Mouse (Mus musculus) frontal cortex, adult 2 months (tissue): Measurements from ENCODE around the gene Nlrp1b. TPM values are rescaled to one million over a fixed set of nuclear protein-coding genes. Genes with fewer than 3 reads are reported as not detected.

Experiments
- DNase-seq, 2 experiments: peaks; one replicate each; pipeline ENCODE4 v3.0.0; 2022; ENCODE audit warnings: low spot score in 1 of 2; ENCODE audit errors: extremely low spot score in 1 of 2
- polyA plus RNA-seq: library from polyadenylated mRNA; depleted of rRNA; stranded (reverse); fragments of >200 nt; gene quantifications from 2 replicates; pipeline ENCODE4 v1.2.3, GENCODE M21; 2012; rRNA removed

The Nlrp1b gene
- 0.44 and 0.58 TPM in 2 replicates for polyA plus RNA-seq

DNA sequence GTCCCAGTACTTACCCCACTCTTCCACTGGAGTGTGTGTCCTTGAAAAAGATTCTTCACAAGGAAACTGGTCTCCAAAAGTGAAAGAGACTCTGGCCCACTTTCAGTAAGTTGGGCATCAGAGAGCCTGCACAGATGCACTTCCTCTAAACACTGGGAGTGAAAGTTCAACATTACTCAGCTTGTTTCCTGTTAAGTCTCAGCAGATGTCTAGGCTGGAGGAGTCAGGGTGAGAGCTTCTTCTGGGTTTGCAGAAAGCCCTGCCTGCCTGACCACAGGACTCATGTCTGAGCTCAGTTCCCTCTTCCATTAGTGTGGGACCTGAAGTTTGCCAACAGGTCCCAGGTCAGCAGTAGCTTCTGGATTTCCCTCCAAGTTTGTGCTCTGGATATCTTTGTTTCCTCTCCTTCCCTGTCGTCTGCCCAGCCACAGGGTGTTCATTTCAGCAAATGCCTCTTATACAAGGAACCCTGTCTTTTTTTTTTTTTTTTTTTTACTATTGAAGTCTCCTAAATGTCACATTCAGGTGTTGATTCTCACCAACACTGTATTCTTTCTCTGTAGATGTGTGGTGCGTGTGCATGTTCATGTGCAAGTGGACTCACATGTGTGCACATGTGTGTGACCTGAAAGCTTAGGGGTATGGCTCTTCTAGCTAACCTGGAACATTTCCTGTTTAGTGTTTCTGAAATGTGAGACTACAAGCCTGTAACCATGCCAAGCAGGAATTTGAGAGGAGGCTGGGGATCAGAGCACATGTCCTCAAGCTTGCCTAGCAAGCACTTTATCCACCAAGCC, at the start of gene Nlrp1b:
Gene Nlrp1b (minus strand): TSS at position 50 of the 797 bp plus-strand sequence.
- peak in 1 of 2 experiments; percentile 9 for DNase-seq

- no peak for DNase-seq
Observed at GRCm38 (mm10) chr11:71261036-71261435, 30.5 kb upstream of the Nlrp1b start.

- peak in 1 of 2 experiments; percentile 2 for DNase-seq
Observed at GRCm38 (mm10) chr11:71251333-71251732, 20.8 kb upstream of the Nlrp1b start.

- DNase-seq = peak in 1 of 2 experiments; percentile 2
Observed at GRCm38 (mm10) chr11:71224614-71225013, 5.9 kb downstream of the Nlrp1b start.

DNA sequence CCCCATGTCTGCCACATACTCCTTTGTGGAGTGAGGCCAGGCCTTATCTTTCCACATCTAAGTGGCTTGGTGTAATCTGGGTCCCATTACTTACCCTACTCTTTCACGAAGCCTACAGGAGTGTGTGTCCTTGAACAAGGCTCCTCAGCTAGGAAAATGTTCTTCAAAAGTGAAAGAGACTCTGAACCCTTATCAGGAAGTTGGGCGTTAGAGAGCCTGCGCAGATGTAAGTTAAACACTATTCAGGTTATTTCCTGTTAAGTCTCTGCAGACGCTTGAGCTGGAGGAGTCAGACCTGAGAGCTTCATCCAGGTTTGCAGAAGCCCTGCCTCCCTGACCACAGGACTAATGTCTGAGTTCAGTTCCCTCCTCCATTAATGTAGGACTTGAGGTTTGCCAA, 27.8 kb downstream of the Nlrp1b start:
- no peak for DNase-seq

DNA sequence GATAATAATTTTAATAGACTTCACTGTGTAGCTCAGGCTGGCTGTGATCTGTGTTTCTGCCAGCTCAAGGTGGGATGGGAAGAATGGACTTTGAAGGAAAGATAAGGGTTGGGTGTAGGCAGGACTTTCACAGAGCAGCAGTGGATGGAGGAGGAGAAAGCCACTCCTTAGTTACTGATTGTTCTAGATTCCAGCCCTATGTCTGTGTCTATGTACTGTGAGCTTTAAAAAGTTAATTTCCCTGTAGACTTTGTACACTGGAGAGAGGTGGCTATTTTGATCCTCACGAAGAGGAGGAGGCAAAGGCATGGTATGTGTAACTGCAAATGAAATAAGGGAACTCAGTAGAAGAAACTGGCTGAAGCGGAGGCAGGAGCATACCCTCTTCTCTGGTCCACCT, 31.2 kb downstream of the Nlrp1b start:
- peak in 1 of 2 experiments; percentile 1 for DNase-seq

DNA sequence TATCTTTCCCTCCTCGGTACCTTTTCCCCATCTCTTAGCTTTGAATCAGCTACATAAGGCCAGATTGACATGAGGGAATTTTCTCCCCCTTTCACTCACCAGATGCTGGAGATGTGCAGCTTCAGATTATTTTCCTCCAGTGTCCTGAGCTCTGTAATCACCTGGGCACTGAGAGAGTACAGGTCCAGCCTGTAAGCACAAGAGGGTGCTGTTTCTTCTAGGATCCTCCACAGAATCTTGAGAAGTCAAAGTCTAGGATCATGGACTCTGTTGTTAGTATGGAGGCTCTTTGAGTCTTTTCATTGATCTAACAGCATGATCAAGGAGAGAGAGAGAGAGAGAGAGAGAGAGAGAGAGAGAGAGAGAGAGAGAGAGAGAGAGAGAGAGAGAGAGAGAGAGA, 60.9 kb downstream of the Nlrp1b start:
- no peak for DNase-seq

GRCm38 (mm10) chr11:71164139-71164538, 66.4 kb downstream of the Nlrp1b start:
- DNase-seq = no peak

DNA sequence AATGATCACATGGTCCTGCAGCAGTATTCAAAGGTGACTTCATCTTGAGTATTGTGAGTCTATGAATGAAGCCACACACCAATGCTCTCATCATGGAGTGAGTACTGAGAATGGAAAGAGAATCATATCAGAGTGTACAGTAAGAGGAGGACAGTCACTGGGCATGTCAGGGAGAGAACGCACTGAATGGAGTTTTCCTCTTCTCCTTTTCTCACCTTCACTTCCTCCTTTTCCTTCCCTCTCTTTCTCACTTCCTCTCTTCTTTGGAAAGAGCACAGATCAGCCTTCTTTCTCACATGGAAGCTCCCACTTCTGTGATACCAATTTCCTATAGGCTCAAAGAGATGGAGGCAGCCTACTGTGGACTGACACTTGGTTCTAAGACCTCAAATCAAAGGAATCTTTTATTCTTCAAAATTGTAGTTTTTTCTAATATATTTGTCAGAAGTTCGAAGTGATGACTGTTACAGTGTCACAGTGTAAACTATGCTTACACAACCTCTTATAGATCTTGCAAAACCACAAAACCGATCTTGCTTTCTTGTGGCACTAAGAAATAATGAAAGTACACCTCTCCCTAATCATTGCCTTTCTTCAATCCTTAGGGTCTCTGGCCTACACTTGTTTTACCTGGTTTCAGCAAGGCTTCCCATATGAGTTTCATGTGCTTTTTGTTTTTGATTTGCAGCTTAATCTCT, 70.9 kb downstream of the Nlrp1b start:
- no peak for DNase-seq

- no peak for DNase-seq
Observed at GRCm38 (mm10) chr11:71155272-71155671, 75.3 kb downstream of the Nlrp1b start.

DNA sequence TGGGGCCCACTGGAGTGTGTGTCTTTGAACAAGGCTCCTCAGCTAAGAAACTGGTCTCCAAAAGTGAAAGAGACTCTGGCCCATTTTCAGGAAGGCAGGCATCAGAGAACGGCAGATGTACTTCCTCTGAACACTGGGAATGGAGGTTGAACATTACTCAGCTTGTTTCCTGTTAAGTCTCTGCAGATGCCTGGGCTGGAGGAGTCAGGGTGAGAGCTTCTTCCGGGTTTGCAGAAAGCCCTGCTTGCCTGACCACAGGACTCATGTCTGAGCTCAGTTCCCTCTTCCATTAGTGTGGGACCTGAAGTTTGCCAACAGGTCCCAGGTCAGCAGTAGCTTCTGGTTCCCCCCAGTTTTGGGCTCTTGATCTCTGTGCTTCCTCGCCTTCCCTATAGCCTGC, 85.9 kb downstream of the Nlrp1b start, which contains the start of gene Nlrp1a:
Gene Nlrp1a (minus strand): TSS at position 44 of the 400 bp plus-strand sequence.
- peak in 1 of 2 experiments; percentile 1 for DNase-seq

DNA sequence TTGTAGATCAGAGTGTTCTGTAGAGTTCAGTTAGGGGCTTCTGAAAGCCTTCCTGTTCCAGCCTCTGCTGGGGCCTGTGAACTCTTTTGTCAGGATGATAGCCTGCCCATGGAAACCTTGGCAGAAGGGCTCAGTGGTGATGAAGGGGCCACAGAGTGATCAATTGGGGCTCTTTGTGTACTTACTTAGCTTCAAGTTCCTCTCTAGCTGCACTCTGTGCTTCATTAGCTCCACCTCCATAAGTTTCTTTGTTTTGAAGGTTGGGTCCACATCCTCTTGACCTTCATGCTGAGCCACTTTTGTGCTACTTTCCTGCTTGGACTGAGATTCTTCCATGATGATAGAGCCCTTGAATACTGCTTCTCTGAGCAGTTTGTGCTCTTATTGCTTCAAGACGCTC, 88.5 kb downstream of the Nlrp1b start:
- DNase-seq = no peak

- no peak for DNase-seq
Observed at GRCm38 (mm10) chr11:71107128-71107527, 123.4 kb downstream of the Nlrp1b start.

- no peak for DNase-seq
Observed at GRCm38 (mm10) chr11:71106261-71107021, 124.1 kb downstream of the Nlrp1b start.

DNA sequence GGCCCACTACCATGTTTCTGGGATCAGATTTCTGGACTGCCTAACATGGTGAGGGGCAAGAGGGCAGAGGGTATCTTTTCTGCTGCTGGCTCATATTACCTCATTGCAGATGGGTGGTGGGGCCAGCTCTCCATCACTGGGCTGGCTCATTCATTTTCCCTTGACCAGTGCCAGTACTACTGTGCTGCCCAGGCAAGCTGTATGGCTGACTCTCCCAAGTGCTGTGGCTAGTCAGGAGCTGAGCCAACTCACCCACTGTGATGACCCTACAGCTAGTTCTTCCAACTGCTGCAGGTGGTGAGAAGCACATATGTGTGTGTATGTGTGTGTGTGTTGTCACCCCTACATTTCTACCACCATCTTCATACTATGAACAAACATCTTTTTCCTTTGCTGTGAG, 126.6 kb downstream of the Nlrp1b start:
- no peak for DNase-seq

Other genes starting within 250 kb of the Nlrp1b start
- 79.9 and 94.5 TPM in 2 replicates for gene C1qbp, start 247.7 kb downstream of the Nlrp1b start, polyA plus RNA-seq
- gene Dhx33, start 226.3 kb downstream of the Nlrp1b start, polyA plus RNA-seq = 23.8 and 26.1 TPM in 2 replicates
- 13.4 and 13.5 TPM in 2 replicates for gene Mis12, start 211.1 kb downstream of the Nlrp1b start, polyA plus RNA-seq
- 18.8 and 19.0 TPM in 2 replicates for gene Derl2, start 210.9 kb downstream of the Nlrp1b start, polyA plus RNA-seq
- gene 6330403K07Rik, start 197.2 kb downstream of the Nlrp1b start, polyA plus RNA-seq = 367 and 395 TPM in 2 replicates
- 0.04 and 0.11 TPM in 2 replicates for gene Nlrp1a, start 86.0 kb downstream of the Nlrp1b start, polyA plus RNA-seq